Mouse (Mus musculus) adrenal gland, postnatal 4 days (tissue): ENCODE measurements at regions not wholly inside any gene's neighbourhood (a gene's known extent, or its start where the extent isn't known, plus 50 kb on each side); places are given as distances from the start of the nearest gene placed in this dataset.
"Not testable (repeated sequence)": the region's sequence is repeated elsewhere in the genome, so short reads cannot be mapped to it uniquely, and the experiment has no call there.

Source experiments
- DNase-seq, 2 experiments: peaks; one replicate each; pipeline ENCODE4 v3.0.0; 2021 to 2022; ENCODE audit warnings: low spot score in 2 of 2, mixed read lengths in 2 of 2

DNA sequence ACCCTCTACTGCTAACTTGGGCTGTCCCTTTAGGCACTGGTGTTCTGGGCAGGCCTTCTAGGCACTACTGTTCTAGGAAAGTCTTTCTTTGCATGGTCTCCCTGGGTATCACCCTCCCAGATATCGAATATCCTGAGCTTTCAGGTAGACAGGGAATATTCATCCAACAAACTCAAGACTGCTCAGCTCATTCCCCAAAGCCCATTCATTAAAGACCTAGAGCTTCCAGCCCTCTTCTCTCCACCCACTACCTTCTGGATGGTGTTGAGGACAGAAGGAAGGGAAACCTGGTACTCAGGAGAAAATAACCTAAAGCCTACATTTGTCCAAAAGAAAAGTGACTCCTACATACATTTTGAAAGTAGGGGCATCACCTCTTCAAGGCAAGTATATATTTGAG, 420.0 kb downstream of the Tcerg1l start:
- DNase-seq: no peak

DNA sequence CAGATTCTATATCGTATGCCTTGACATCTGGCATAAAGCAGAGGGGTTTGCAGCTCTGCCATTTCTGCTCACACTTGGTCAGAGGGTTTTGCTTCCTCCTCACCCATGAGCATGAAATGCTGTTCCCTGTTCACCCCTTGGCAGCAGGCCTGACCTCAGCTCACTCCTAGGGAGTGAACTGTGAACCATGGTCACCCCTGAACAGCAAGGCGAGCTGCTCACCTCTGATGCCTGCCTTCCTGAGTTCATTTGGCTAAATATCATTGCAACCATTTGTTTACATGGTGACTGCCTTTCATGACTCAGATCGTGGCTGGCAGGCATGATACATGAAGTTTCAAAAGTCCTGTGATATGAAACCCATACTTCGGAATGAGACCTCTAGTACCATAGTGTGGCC, 418.2 kb downstream of the Tcerg1l start:
- no peak for DNase-seq

DNA sequence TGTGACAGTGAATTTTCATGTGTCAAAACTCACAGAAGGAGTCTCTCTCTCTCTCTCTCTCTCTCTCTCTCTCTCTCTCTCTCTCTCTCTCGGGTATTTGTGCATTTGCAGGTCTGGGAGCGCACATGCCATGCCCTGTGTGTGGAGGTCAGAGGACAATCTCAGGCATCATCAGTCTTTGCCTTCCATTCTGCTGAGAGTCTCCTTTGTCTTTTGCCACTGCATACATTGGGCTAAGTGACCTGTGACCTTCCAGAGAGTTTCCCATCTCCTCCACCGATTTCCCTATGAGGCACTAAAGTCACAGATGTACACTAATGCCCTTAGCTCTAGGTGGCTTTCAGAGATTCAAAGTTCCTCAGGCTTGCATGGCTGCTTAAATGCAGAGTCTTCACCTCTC, 391.7 kb downstream of the Tcerg1l start:
- DNase-seq: no peak

- DNase-seq: no peak
Measured at GRCm38 (mm10) chr7:138006971-138007370, 390.6 kb downstream of the Tcerg1l start.

GRCm38 (mm10) chr7:138008601-138009000, 388.9 kb downstream of the Tcerg1l start:
- no peak for DNase-seq

DNA sequence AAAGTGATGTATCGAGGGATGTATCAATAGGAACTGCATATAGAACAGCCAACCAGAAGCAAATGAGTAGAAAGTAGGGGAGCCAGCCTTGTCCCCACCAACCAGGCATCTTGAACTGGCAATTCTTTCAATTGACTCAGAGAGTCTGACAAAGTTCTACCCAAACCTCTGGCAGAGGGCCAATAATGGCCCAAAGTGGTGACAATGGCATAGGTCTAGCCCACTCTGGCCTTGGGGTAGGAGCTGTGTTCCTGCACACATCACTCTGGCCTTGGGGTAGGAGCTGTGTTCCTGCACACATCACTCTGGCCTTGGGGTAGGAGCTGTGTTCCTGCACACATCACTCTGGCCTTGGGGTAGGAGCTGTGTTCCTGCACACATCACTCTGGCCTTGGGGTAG, 373.5 kb downstream of the Tcerg1l start:
- not testable (repeated sequence) for DNase-seq

GRCm38 (mm10) chr7:138051696-138052095, 345.8 kb downstream of the Tcerg1l start:
- DNase-seq: no peak

GRCm38 (mm10) chr7:138054756-138055155, 342.8 kb downstream of the Tcerg1l start:
- DNase-seq: peak in 1 of 2 experiments; percentile 26

- DNase-seq: no peak
Measured at GRCm38 (mm10) chr7:138061116-138061515, 336.4 kb downstream of the Tcerg1l start.

DNA sequence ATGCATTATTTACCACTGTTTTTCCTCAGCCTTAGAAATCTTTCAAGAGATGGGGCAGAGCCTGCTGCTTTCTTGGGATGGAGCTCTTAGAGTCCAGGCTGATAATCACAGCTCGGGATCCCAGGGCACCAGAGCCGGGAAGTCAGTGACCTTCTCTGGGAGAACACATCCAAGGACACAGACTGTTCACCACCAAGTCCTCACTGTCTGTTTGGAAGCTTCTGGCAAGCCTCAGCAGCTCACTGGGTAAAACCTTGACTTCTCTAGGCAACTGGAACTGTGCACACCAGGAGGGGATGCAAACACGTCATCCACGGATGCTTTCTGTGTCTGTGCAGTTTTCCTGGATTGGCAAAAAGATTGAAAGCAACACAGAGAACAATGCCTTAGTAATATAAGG, 330.6 kb downstream of the Tcerg1l start:
- peak in 1 of 2 experiments; percentile 6 for DNase-seq

- no peak for DNase-seq
Measured at GRCm38 (mm10) chr7:138075231-138075630, 322.3 kb downstream of the Tcerg1l start.

- DNase-seq: peak; percentile 71 to 81
Measured at GRCm38 (mm10) chr7:138083980-138084379, 313.6 kb downstream of the Tcerg1l start.

DNA sequence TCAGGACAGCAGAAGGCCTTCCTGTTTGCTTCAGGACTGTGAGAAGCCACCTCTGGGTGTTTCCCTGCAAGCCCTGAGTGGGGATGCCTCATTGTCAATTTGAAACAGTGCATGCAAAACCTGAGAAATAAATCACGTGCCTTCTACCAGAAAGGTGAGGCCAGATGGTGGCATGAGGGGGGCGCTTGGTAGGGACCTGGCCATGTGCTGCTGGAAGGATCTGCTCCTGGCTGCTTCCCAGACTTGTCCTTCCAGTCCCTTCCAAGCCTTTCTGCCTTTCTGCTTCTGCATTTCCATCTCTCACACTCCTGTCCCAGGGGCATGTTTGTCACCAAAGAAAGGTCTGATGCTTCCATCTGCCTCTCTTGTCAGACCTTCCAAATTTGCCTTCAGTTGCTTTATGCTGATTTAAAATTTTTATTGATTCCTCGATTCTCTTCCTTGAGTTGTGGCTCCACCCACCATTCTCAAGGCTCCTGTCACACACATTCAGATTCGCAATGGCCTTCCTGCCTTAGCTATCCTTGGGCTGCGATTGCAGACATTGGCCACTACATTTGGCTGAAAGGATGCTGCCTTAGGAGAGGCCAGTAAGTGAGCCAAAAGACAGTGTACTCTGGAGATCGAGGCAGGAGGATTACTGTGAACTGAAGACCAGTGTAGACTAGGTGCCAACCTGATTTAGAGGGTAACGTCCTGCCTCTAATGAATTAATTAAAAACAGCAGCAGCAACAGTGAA, 289.9 kb downstream of the Tcerg1l start:
- no peak for DNase-seq

DNA sequence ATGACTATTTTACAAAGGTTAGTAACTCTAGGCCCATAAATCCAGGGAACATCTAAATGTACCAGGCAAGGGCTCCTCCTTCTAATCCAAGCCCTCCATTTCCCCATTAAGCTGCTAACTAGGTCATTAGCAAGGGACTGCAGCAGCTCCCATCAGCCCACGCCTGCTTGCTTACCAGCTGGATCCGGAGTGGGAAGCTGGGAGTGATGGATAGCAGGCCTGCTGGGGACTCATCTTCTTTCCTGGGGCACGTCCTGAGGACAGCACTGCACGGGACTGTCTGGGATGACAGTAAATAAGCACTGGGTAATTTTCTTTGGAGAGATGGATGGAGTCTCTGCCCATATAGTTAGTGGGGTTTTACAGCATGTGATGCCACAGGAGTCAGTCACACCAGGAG, 276.0 kb downstream of the Tcerg1l start:
- DNase-seq: no peak

GRCm38 (mm10) chr7:138129701-138130100, 267.8 kb downstream of the Tcerg1l start:
- DNase-seq: no peak

DNA sequence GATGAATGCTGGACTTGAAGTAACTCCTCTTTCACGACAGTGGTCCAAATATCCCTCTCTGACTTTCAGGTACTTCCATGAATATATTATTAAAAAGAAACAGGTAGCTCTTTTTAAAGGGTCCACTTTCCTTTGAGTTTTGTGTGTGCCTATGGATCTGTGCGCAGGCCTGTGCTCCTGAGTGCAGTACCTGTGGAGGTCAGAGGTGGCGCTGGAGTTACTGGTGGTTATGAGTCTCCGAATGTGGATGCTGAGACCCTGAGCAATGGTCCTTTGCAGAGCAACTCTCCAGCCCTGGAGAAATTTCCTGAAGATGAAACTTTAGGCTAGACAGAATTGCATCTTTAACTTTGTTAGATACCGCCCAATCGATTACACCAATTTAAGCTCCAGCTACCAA, 264.1 kb downstream of the Tcerg1l start:
- DNase-seq: no peak

DNA sequence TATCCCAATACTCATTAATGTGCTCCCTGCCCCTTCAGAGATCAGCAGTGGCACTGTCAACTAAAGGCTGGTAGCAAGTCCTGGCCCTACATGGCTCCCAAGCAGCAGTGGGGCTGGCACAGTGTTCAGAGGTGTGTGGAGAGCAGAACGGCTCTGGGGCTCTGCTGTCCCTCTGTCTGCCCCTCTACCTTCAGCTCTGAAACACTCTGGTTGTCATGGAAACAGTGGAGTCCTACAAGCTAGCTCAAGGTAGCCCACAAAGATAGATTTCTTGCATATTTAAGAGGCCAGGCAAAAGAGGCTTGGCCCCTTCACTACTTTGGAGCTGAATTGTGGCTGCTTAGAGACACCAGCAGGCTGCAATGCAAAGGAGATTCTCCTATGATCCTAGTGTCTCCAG, 259.6 kb downstream of the Tcerg1l start:
- DNase-seq: no peak

GRCm38 (mm10) chr7:138139766-138140165, 257.8 kb downstream of the Tcerg1l start:
- no peak for DNase-seq

GRCm38 (mm10) chr7:138149496-138149895, 248.0 kb downstream of the Tcerg1l start:
- no peak for DNase-seq

DNA sequence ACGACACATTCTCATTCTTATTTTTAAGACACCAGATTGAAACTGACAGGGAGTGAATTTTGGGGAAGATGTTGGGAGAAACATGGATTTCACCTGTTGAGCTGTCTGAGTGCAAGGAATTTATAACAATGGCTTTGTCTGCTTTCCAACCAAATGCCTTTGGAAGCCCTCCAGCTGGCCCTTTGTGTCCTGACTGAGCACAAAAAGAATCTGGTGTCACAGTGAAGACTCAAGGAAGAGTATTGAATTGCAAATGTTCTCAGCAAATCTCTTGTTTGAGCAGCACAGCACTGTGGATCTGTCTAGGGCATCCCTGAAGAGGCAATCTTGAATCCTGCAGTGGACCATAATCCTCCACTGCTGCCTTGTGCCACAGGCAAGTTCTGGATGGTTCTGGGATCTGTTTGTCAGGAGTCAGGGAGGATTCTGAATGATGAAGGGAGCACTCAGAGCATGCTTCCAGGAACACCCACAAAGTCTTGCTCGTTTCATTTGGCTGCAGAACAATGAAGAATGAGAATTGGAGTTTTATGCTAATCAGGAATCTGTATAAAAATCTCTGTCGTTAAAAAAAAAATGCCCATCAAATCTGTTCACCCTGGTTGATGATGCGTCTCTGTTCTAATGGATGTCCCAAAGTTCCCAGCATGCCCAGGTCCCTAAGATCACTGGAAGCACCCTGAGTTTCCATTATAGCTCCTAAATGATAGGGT, 243.9 kb downstream of the Tcerg1l start:
- DNase-seq: no peak
